Mouse (Mus musculus): ENCODE data around the gene Espl1. TPM values are rescaled to one million over a fixed set of nuclear protein-coding genes. Genes with fewer than 3 reads are reported as not detected.
A peak's percentile ranks its signal among the peaks of the same experiment; 100 is the strongest.

Gene Espl1
- polyA plus RNA-seq, 1 experiment from 2014 or later = 23.0 TPM

DNA sequence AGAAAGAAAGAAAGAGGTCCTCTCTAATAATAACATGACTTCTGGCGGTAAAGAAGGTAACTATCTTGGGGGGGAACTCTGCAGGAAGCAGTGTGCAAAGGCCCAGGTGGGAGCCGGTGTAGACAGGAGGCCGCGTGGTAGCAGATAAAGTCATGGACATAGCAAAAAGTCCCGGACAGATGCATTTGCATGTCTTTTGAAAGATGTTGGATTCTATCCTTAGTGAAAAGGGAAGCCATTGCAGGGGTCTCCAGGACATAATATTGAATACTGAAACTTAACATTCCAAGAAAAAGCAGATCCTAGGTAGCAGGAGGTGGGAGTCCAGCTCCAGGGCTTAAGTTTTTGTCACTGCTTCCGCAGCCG is 17.4 kb upstream of the Espl1 start:
- Histone ChIP-seq H3K36me3 (replicated peaks) (peaks cover 20% of the 10 kb centered on the region), H3K4me3 (replicated peaks) (peak overlapping the region; percentile 77), H3K9me3 (replicated peaks) (no peaks in the 10 kb centered on the region), H3K4me1 (replicated peaks) (peaks cover 50% of the 10 kb centered on the region), H3K27me3 (0 out of 2 replicates have a peak, but pooled peaks cover 4% of the 10 kb centered on the region), H3K9ac (peak overlapping the region; percentile 76), H3K4me2 (peak overlapping the region; percentile 87), H3K27ac (replicated peaks) (peak overlapping the region; percentile 77)
- no peak for ATAC-seq (ENCODE audit: insufficient read depth)
- 17% methylated on average over 7 of the region's 7 CpGs for WGBS (ENCODE audit: insufficient replicate concordance)

DNA sequence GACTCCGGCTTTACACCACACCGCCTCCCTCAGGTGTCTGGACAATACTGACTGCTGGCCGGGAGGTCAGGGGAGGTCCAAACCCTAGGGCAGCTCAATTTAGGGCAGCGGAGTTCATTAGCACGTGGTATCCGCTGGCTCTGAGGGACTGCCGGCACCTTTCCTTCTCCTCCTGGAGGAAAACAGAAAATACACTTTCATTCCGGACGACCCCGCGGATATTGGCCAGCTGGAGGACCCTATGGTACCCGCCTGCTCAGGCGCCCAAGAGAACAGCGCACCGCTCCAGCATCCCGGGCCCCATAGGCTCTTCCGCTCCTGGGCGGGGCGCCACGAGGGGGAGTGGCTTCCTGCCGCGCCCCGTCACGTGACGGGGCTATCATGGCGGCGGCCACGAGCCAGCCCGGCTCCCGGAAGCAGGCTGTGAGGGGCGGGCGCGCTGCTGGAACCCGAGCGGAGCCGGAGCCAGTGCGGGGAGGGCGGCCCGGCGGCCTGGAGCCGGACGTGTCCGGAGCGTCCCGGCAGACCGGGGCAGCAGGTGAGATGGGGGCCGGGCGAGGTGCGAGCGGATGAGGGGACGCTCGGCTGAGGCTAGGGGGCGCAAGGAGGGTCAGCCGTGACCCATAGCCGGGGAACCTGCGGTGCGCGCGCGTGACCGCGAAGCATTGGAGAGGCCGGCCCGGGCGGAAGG is 16.8 kb upstream of the Espl1 start, which contains the start of gene Mfsd5:
TSS of gene Mfsd5 (plus strand) at position 363 of the 691 bp plus-strand sequence.
- H3K9ac ChIP-seq = peak within 1 kb of the TSS; percentile 76
- ATAC-seq (ENCODE audit: insufficient read depth) = peak; percentile 92
- peak within 1 kb of the TSS; percentile 77 for H3K4me3 ChIP-seq (replicated peaks)
- H3K27me3 ChIP-seq = no peaks in the 10 kb centered on the region
- peaks cover 20% of the 10 kb centered on the region for H3K36me3 ChIP-seq (replicated peaks)
- H3K27ac ChIP-seq (replicated peaks) = peak within 1 kb of the TSS; percentile 77
- under 1% methylated on average over 65 of the region's 65 CpGs for WGBS (ENCODE audit: insufficient replicate concordance)
- H3K4me2 ChIP-seq = peak within 1 kb of the TSS; percentile 87
- H3K9me3 ChIP-seq (replicated peaks) = no peaks in the 10 kb centered on the region
- peaks cover 55% of the 10 kb centered on the region for H3K4me1 ChIP-seq (replicated peaks)

DNA sequence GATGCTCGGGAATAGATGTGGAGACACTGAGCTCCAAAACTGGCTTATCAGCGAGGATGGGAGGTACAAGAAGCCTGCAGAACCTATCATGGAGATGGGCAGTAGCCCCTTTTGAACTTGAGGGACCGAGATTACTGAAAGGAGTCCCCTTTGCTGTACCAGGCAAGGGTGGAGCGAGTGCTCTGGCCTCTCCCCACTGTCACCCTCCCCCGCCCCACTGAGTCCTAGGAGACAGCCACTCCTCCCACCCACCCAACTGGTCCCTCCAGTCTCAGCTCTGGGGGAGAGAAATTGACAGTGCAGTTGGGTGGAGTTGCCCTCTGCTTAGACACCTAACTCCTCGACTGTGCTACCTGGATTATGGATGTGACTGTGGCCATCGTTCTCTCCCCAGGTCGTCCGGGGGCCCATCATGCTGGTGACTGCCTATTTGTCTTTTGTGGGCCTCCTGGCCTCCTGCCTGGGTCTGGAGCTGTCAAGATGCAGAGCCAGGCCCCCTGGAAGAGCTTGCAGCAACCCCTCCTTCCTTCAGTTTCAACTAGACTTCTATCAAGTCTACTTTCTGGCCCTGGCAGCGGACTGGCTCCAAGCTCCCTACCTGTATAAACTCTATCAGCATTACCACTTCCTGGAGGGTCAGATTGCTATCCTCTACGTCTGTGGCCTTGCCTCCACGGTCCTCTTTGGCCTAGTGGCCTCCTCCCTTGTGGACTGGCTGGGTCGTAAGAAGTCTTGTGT is 16.1 kb upstream of the Espl1 start:
- Histone ChIP-seq H3K27me3 (no peaks in the 10 kb centered on the region), H3K4me1 (replicated peaks) (peaks cover 58% of the 10 kb centered on the region)
- WGBS (ENCODE audit: insufficient replicate concordance) = 10% methylated on average over 13 of the region's 13 CpGs

GRCm38 (mm10) chr15:102280623-102281022 is 15.4 kb upstream of the Espl1 start:
- peaks cover 20% of the 10 kb centered on the region for H3K36me3 ChIP-seq (replicated peaks)
- peak overlapping the region; percentile 87 for H3K4me2 ChIP-seq
- peaks cover 58% of the 10 kb centered on the region for H3K4me1 ChIP-seq (replicated peaks)
- 85% methylated on average over 19 of the region's 19 CpGs for WGBS (ENCODE audit: insufficient replicate concordance)
- peak overlapping the region; percentile 77 for H3K4me3 ChIP-seq (replicated peaks)
- no peaks in the 10 kb centered on the region for H3K27me3 ChIP-seq
- H3K9ac ChIP-seq = no peak overlapping the region
- no peaks in the 10 kb centered on the region for H3K9me3 ChIP-seq (replicated peaks)
- no peak overlapping the region for H3K27ac ChIP-seq (replicated peaks)
- no peak for ATAC-seq (ENCODE audit: insufficient read depth)

More for the DNA sequence above, 16.1 kb upstream of the Espl1 start:
- Histone ChIP-seq H3K27ac (replicated peaks) (peak overlapping the region; percentile 77), H3K4me2 (peak overlapping the region; percentile 87), H3K9ac (peak overlapping the region; percentile 76), H3K36me3 (replicated peaks) (peaks cover 20% of the 10 kb centered on the region), H3K9me3 (replicated peaks) (no peaks in the 10 kb centered on the region), H3K4me3 (replicated peaks) (peak overlapping the region; percentile 77)
- peak; percentile 34 for ATAC-seq (ENCODE audit: insufficient read depth)

DNA sequence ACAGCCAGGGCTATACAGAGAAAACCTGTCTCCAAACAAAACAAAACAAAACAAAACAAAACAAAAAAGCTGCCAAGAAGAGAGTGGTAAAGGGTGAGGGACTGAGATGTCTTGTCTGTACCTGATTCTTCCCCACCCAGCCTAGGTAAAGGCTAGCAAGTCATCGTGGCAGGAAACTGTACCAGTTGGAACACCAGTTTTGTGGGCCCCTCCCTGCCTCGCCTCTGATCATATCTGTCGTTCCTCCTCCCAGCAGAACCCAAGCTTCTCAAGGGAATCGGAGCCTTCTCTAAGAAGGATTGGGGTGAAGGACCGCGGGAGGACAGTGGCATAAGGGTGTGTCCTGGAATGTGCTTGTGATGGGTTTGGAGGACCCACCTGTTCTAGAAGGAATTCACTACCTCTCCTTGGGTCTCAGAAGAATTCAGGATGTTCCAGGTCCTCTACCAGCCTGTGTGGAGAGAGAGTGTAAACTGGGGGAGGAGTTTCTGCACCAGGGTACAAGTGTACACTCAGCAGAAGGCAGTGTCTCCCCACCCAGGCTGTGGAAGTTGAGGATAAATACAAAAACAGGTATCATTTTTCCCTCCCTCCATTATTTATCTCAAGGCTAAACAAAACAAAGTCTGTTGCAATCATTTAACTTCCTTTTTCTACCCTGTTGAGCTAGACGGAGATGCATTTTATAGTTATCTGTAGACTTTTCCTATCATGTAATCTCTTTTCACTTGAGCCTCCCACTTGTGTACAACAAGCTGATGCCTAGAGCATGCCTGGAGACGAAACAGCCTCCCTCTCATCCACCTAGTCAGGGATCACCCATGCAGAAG is 13.4 kb upstream of the Espl1 start:
- no peaks in the 10 kb centered on the region for H3K9me3 ChIP-seq (replicated peaks)
- no peaks in the 10 kb centered on the region for H3K27me3 ChIP-seq
- H3K36me3 ChIP-seq (replicated peaks) = peaks cover 20% of the 10 kb centered on the region
- no peak for ATAC-seq (ENCODE audit: insufficient read depth)
- peak overlapping the region; percentile 48 for H3K4me2 ChIP-seq
- H3K4me3 ChIP-seq (replicated peaks) = peak overlapping the region; percentile 15; the same call in 1 of the 2 replicates
- 28% methylated on average over 8 of the region's 8 CpGs for WGBS (ENCODE audit: insufficient replicate concordance)
- H3K4me1 ChIP-seq (replicated peaks) = peaks cover 58% of the 10 kb centered on the region
- H3K9ac ChIP-seq = 0 out of 2 replicates have a peak overlapping the region, but pooled peaks have one; percentile 8
- H3K27ac ChIP-seq (replicated peaks) = peak overlapping the region; percentile 61

GRCm38 (mm10) chr15:102283648-102284047 is 12.4 kb upstream of the Espl1 start:
- Histone ChIP-seq H3K4me1 (replicated peaks) (peaks cover 55% of the 10 kb centered on the region), H3K27ac (replicated peaks) (no peak overlapping the region), H3K9me3 (replicated peaks) (no peaks in the 10 kb centered on the region), H3K36me3 (replicated peaks) (peaks cover 20% of the 10 kb centered on the region), H3K27me3 (no peaks in the 10 kb centered on the region), H3K4me2 (no peak overlapping the region), H3K9ac (no peak overlapping the region), H3K4me3 (replicated peaks) (no peak overlapping the region)
- 18% methylated on average over 3 of the region's 3 CpGs for WGBS (ENCODE audit: insufficient replicate concordance)
- ATAC-seq (ENCODE audit: insufficient read depth) = no peak

- Histone ChIP-seq H3K4me2 (no peak overlapping the region), H3K4me3 (replicated peaks) (no peak overlapping the region), H3K9ac (no peak overlapping the region), H3K27ac (replicated peaks) (no peak overlapping the region), H3K27me3 (no peaks in the 10 kb centered on the region), H3K36me3 (replicated peaks) (0 out of 2 replicates have a peak, but pooled peaks cover 2% of the 10 kb centered on the region), H3K4me1 (replicated peaks) (peaks cover 21% of the 10 kb centered on the region), H3K9me3 (replicated peaks) (no peaks in the 10 kb centered on the region)
- no peak for ATAC-seq (ENCODE audit: insufficient read depth)
Measured at GRCm38 (mm10) chr15:102287395-102287794, 8.7 kb upstream of the Espl1 start.

GRCm38 (mm10) chr15:102296368-102297006 is 421 bp downstream of the Espl1 start:
- H3K27me3 ChIP-seq = no peaks in the 10 kb centered on the region
- H3K4me1 ChIP-seq (replicated peaks) = peaks cover 35% of the 10 kb centered on the region
- H3K4me3 ChIP-seq (replicated peaks) = peak overlapping the region; percentile 99
- peaks cover 39% of the 10 kb centered on the region for H3K36me3 ChIP-seq (replicated peaks)
- peak overlapping the region; percentile 86 for H3K9ac ChIP-seq
- no peaks in the 10 kb centered on the region for H3K9me3 ChIP-seq (replicated peaks)
- H3K27ac ChIP-seq (replicated peaks) = peak overlapping the region; percentile 71
- peak; percentile 32 for ATAC-seq (ENCODE audit: insufficient read depth)
- 3% methylated on average over 24 of the region's 24 CpGs for WGBS (ENCODE audit: insufficient replicate concordance)
- H3K4me2 ChIP-seq = peak overlapping the region; percentile 76

GRCm38 (mm10) chr15:102302542-102302941 is 6.5 kb downstream of the Espl1 start:
- Histone ChIP-seq H3K4me1 (replicated peaks) (peaks cover 15% of the 10 kb centered on the region; the same call in 1 of the 2 replicates), H3K9me3 (replicated peaks) (no peaks in the 10 kb centered on the region), H3K27me3 (no peaks in the 10 kb centered on the region), H3K4me2 (no peak overlapping the region), H3K4me3 (replicated peaks) (no peak overlapping the region), H3K36me3 (replicated peaks) (peaks cover 94% of the 10 kb centered on the region), H3K27ac (replicated peaks) (no peak overlapping the region), H3K9ac (no peak overlapping the region)
- no peak for ATAC-seq (ENCODE audit: insufficient read depth)
- WGBS (ENCODE audit: insufficient replicate concordance) = 86% methylated on average over 6 of the region's 6 CpGs

DNA sequence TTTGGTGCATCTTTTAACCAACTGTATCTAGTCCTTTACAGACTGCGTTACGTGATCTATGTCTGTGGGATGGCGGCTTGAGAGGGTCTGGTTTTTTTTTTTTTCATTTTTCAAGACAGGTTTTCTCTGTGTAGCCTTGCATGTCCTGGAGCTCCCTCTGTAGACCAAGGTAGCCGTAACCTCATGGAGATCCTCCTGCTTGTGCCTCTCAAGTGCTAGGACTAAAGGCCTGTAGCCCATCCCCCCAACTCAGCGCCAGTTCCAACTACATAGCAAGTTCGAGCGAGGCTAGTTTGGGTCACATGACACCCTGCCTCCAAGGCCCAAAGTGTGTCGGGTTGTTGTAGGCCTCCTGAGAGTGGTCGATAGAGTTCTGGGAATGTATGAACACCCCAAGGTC is 12.7 kb downstream of the Espl1 start:
- Histone ChIP-seq H3K4me1 (replicated peaks) (no peaks in the 10 kb centered on the region), H3K27ac (replicated peaks) (no peak overlapping the region), H3K36me3 (replicated peaks) (peaks cover 96% of the 10 kb centered on the region), H3K9ac (no peak overlapping the region), H3K4me2 (no peak overlapping the region), H3K9me3 (replicated peaks) (no peaks in the 10 kb centered on the region), H3K27me3 (no peaks in the 10 kb centered on the region), H3K4me3 (replicated peaks) (no peak overlapping the region)
- WGBS (ENCODE audit: insufficient replicate concordance) = 86% methylated on average over 9 of the region's 9 CpGs
- ATAC-seq (ENCODE audit: insufficient read depth) = no peak

All from liver, embryonic 15.5 days (tissue).